Mouse (Mus musculus): ENCODE measurements around the gene Cryba4. TPM values are rescaled to one million over a fixed set of nuclear protein-coding genes. Genes with fewer than 3 reads are reported as not detected.

Gene Cryba4
- polyA plus RNA-seq, 1 experiment from 2014 or later = 1.3 TPM

GRCm38 (mm10) chr5:112295162-112295561 is 42.8 kb upstream of the Cryba4 start:
- Histone ChIP-seq H3K27me3 (replicated peaks; ENCODE audit: control insufficient read depth, insufficient read depth, low read length) (no peaks in the 10 kb centered on the region), H3K4me1 (ENCODE audit: control insufficient read depth, insufficient read depth, low read depth, low read length) (no peaks in the 10 kb centered on the region; the same call in 1 of the 2 replicates), H3K36me3 (ENCODE audit: control insufficient read depth, insufficient read depth, low read length) (no peaks in the 10 kb centered on the region), H3K4me3 (ENCODE audit: low read length) (no peak overlapping the region), H3K27ac (ENCODE audit: low read depth, low read length) (no peak overlapping the region), H3K4me2 (ENCODE audit: low read length) (no peak overlapping the region), H3K9me3 (ENCODE audit: control insufficient read depth, low read length) (no peaks in the 10 kb centered on the region), H3K9ac (ENCODE audit: low read depth, low read length) (no peak overlapping the region)
- ATAC-seq = no peak
- WGBS = 31% methylated on average over 8 of the region's 8 CpGs

- no peak overlapping the region for H3K9ac ChIP-seq (ENCODE audit: low read depth, low read length)
- WGBS = 72% methylated on average over 4 of the region's 4 CpGs
- ATAC-seq = no peak
- no peak overlapping the region for H3K27ac ChIP-seq (ENCODE audit: low read depth, low read length)
- no peaks in the 10 kb centered on the region for H3K36me3 ChIP-seq (ENCODE audit: control insufficient read depth, insufficient read depth, low read length)
- no peaks in the 10 kb centered on the region; the same call in 1 of the 2 replicates for H3K4me1 ChIP-seq (ENCODE audit: control insufficient read depth, insufficient read depth, low read depth, low read length)
- H3K4me3 ChIP-seq (ENCODE audit: low read length) = no peak overlapping the region
- H3K27me3 ChIP-seq (replicated peaks; ENCODE audit: control insufficient read depth, insufficient read depth, low read length) = no peaks in the 10 kb centered on the region
- H3K9me3 ChIP-seq (ENCODE audit: control insufficient read depth, low read length) = no peaks in the 10 kb centered on the region
- no peak overlapping the region for H3K4me2 ChIP-seq (ENCODE audit: low read length)
Observed at GRCm38 (mm10) chr5:112294696-112295095, 42.4 kb upstream of the Cryba4 start.

- H3K4me1 ChIP-seq (ENCODE audit: control insufficient read depth, insufficient read depth, low read depth, low read length) = no peaks in the 10 kb centered on the region; the same call in 1 of the 2 replicates
- no peaks in the 10 kb centered on the region for H3K27me3 ChIP-seq (replicated peaks; ENCODE audit: control insufficient read depth, insufficient read depth, low read length)
- no peak overlapping the region for H3K4me3 ChIP-seq (ENCODE audit: low read length)
- H3K36me3 ChIP-seq (ENCODE audit: control insufficient read depth, insufficient read depth, low read length) = no peaks in the 10 kb centered on the region
- H3K4me2 ChIP-seq (ENCODE audit: low read length) = no peak overlapping the region
- 89% methylated on average over 2 of the region's 2 CpGs for WGBS
- no peaks in the 10 kb centered on the region for H3K9me3 ChIP-seq (ENCODE audit: control insufficient read depth, low read length)
- no peak overlapping the region for H3K9ac ChIP-seq (ENCODE audit: low read depth, low read length)
- no peak overlapping the region for H3K27ac ChIP-seq (ENCODE audit: low read depth, low read length)
- ATAC-seq = no peak
Observed at GRCm38 (mm10) chr5:112293800-112294199, 41.5 kb upstream of the Cryba4 start.

- ATAC-seq = no peak
- no peaks in the 10 kb centered on the region; the same call in 1 of the 2 replicates for H3K4me1 ChIP-seq (ENCODE audit: control insufficient read depth, insufficient read depth, low read depth, low read length)
- H3K9me3 ChIP-seq (ENCODE audit: control insufficient read depth, low read length) = no peaks in the 10 kb centered on the region
- WGBS = 68% methylated on average over 17 of the region's 17 CpGs
- no peak overlapping the region for H3K27ac ChIP-seq (ENCODE audit: low read depth, low read length)
- H3K4me3 ChIP-seq (ENCODE audit: low read length) = no peak overlapping the region
- H3K9ac ChIP-seq (ENCODE audit: low read depth, low read length) = no peak overlapping the region
- H3K36me3 ChIP-seq (ENCODE audit: control insufficient read depth, insufficient read depth, low read length) = no peaks in the 10 kb centered on the region
- no peak overlapping the region for H3K4me2 ChIP-seq (ENCODE audit: low read length)
- H3K27me3 ChIP-seq (replicated peaks; ENCODE audit: control insufficient read depth, insufficient read depth, low read length) = no peaks in the 10 kb centered on the region
Observed at GRCm38 (mm10) chr5:112292343-112292980, 40.1 kb upstream of the Cryba4 start.

- Histone ChIP-seq H3K9me3 (ENCODE audit: control insufficient read depth, low read length) (no peaks in the 10 kb centered on the region), H3K4me1 (ENCODE audit: control insufficient read depth, insufficient read depth, low read depth, low read length) (no peaks in the 10 kb centered on the region; the same call in 1 of the 2 replicates), H3K9ac (ENCODE audit: low read depth, low read length) (no peak overlapping the region), H3K4me2 (ENCODE audit: low read length) (no peak overlapping the region), H3K27ac (ENCODE audit: low read depth, low read length) (no peak overlapping the region), H3K27me3 (replicated peaks; ENCODE audit: control insufficient read depth, insufficient read depth, low read length) (no peaks in the 10 kb centered on the region), H3K36me3 (ENCODE audit: control insufficient read depth, insufficient read depth, low read length) (no peaks in the 10 kb centered on the region), H3K4me3 (ENCODE audit: low read length) (no peak overlapping the region)
- ATAC-seq = no peak
- 70% methylated on average over 5 of the region's 5 CpGs for WGBS
Observed at GRCm38 (mm10) chr5:112291866-112292265, 39.5 kb upstream of the Cryba4 start.

- Histone ChIP-seq H3K9ac (ENCODE audit: low read depth, low read length) (no peak overlapping the region), H3K9me3 (ENCODE audit: control insufficient read depth, low read length) (no peaks in the 10 kb centered on the region), H3K4me3 (ENCODE audit: low read length) (no peak overlapping the region), H3K4me1 (ENCODE audit: control insufficient read depth, insufficient read depth, low read depth, low read length) (no peaks in the 10 kb centered on the region), H3K27me3 (replicated peaks; ENCODE audit: control insufficient read depth, insufficient read depth, low read length) (no peaks in the 10 kb centered on the region), H3K4me2 (ENCODE audit: low read length) (no peak overlapping the region), H3K36me3 (ENCODE audit: control insufficient read depth, insufficient read depth, low read length) (no peaks in the 10 kb centered on the region), H3K27ac (ENCODE audit: low read depth, low read length) (no peak overlapping the region)
- no peak for ATAC-seq
- WGBS = 76% methylated on average over 8 of the region's 8 CpGs
Observed at GRCm38 (mm10) chr5:112290536-112290880, 38.2 kb upstream of the Cryba4 start.

- Histone ChIP-seq H3K9ac (ENCODE audit: low read depth, low read length) (no peak overlapping the region; the same call in 1 of the 2 replicates), H3K27ac (ENCODE audit: low read depth, low read length) (no peak overlapping the region), H3K36me3 (ENCODE audit: control insufficient read depth, insufficient read depth, low read length) (no peaks in the 10 kb centered on the region), H3K4me3 (ENCODE audit: low read length) (no peak overlapping the region), H3K27me3 (replicated peaks; ENCODE audit: control insufficient read depth, insufficient read depth, low read length) (no peaks in the 10 kb centered on the region), H3K4me1 (ENCODE audit: control insufficient read depth, insufficient read depth, low read depth, low read length) (no peaks in the 10 kb centered on the region), H3K9me3 (ENCODE audit: control insufficient read depth, low read length) (no peaks in the 10 kb centered on the region), H3K4me2 (ENCODE audit: low read length) (no peak overlapping the region)
- 87% methylated on average over 16 of the region's 16 CpGs for WGBS
- no peak for ATAC-seq
Observed at GRCm38 (mm10) chr5:112289819-112290535, 37.7 kb upstream of the Cryba4 start.

- H3K9ac ChIP-seq (ENCODE audit: low read depth, low read length) = no peak overlapping the region
- no peaks in the 10 kb centered on the region for H3K36me3 ChIP-seq (ENCODE audit: control insufficient read depth, insufficient read depth, low read length)
- H3K9me3 ChIP-seq (ENCODE audit: control insufficient read depth, low read length) = no peaks in the 10 kb centered on the region
- ATAC-seq = no peak
- H3K4me1 ChIP-seq (ENCODE audit: control insufficient read depth, insufficient read depth, low read depth, low read length) = no peaks in the 10 kb centered on the region
- H3K27ac ChIP-seq (ENCODE audit: low read depth, low read length) = no peak overlapping the region
- no peaks in the 10 kb centered on the region for H3K27me3 ChIP-seq (replicated peaks; ENCODE audit: control insufficient read depth, insufficient read depth, low read length)
- no peak overlapping the region; the same call in 1 of the 2 replicates for H3K4me2 ChIP-seq (ENCODE audit: low read length)
- no peak overlapping the region for H3K4me3 ChIP-seq (ENCODE audit: low read length)
- WGBS = 45% methylated on average over 7 of the region's 8 CpGs
Observed at GRCm38 (mm10) chr5:112289236-112289635, 36.9 kb upstream of the Cryba4 start.

- no peak for ATAC-seq
- no peak overlapping the region for H3K4me2 ChIP-seq (ENCODE audit: low read length)
Observed at GRCm38 (mm10) chr5:112288193-112289141, 36.1 kb upstream of the Cryba4 start.

More at GRCm38 (mm10) chr5:112288193-112289141, 36.1 kb upstream of the Cryba4 start:
- Histone ChIP-seq H3K9ac (ENCODE audit: low read depth, low read length) (no peak overlapping the region), H3K36me3 (ENCODE audit: control insufficient read depth, insufficient read depth, low read length) (no peaks in the 10 kb centered on the region), H3K4me3 (ENCODE audit: low read length) (no peak overlapping the region), H3K4me1 (ENCODE audit: control insufficient read depth, insufficient read depth, low read depth, low read length) (no peaks in the 10 kb centered on the region), H3K27me3 (replicated peaks; ENCODE audit: control insufficient read depth, insufficient read depth, low read length) (no peaks in the 10 kb centered on the region), H3K9me3 (ENCODE audit: control insufficient read depth, low read length) (no peaks in the 10 kb centered on the region), H3K27ac (ENCODE audit: low read depth, low read length) (no peak overlapping the region)
- WGBS = 83% methylated on average over 9 of the region's 9 CpGs

Data from hindbrain, embryonic 16.5 days (tissue).